Comparison of ENCODE assay signal across 29 mouse cellular contexts in genomic region chr10:14115846-14116245, GRCm38 (mm10).
DNase-seq lines count a peak whose midpoint lies in the region; ATAC-seq and TF ChIP-seq lines count a peak whose summit lies in the region.
"Had no signal": no experiment of that assay in that cellular context is flagged by ENCODE, and none has a peak within 500 bp of the region (broad histone marks: within the 10 kb centered on the region; RNA-seq: fewer than 3 reads in every experiment).

No protein-coding gene starts in this region.

- H3K4me1 ChIP-seq in hindbrain, embryonic 10.5 days (replicated peaks): no peaks in the 10 kb centered on the region
- no peaks in the 10 kb centered on the region for H3K4me1 ChIP-seq in heart, embryonic 10.5 days
- no peaks in the 10 kb centered on the region for H3K4me1 ChIP-seq in hindbrain, postnatal 0 days (ENCODE audit: insufficient read depth, low read length)
- H3K4me1 ChIP-seq: embryonic facial prominence, embryonic 10.5 days; embryonic facial prominence, embryonic 15.5 days; forebrain, embryonic 13.5 days; hindbrain, embryonic 13.5 days; midbrain, embryonic 10.5 days; neural tube, embryonic 13.5 days had no signal

- no peak for DNase-seq in layer of hippocampus, adult 2 months (ENCODE audit: low spot score in 2 of 2)
- no peak for DNase-seq in layer of hippocampus, postnatal 10 days (ENCODE audit: low spot score in 2 of 2)
- DNase-seq in 3T3-L1 (ENCODE audit: low read depth, low spot score): peak; percentile 2
- peak; percentile 1 to 7 for DNase-seq in CD8-positive naive resting alpha-beta T cell, adult 2 months (ENCODE audit: low read depth in 2 of 2, low spot score in 2 of 2)
- DNase-seq in hindbrain, embryonic 10.5 days (ENCODE audit: low spot score): no peak
- DNase-seq in heart, embryonic 10.5 days (ENCODE audit: low spot score): no peak
- DNase-seq in hindbrain, postnatal 0 days (ENCODE audit: low spot score): no peak
- DNase-seq: adrenal gland, adult 2 months; adrenal gland, postnatal 36 days; cerebellum, adult 2 months; cerebellum, postnatal 25 days; gastrocnemius, postnatal 14 days; heart, postnatal 36 days; kidney, adult 2 months; kidney, postnatal 36 days; layer of hippocampus, postnatal 36 days; liver; lung, adult 2 months; right cerebral cortex, postnatal 14 days; thymus, postnatal 36 days had no signal

- peak; percentile 75 for ATAC-seq in inflammation-experienced regulatory T-cells, adult 6 months
- no peak for ATAC-seq in hindbrain, postnatal 0 days
- ATAC-seq: forebrain, embryonic 13.5 days; midbrain, embryonic 16.5 days had no signal

- WGBS in hindbrain, embryonic 10.5 days: 84% methylated on average over 4 of the region's 4 CpGs
- 49% methylated on average over 4 of the region's 4 CpGs for WGBS in heart, embryonic 10.5 days
- WGBS in hindbrain, postnatal 0 days: 87% methylated on average over 4 of the region's 4 CpGs

- H3K27ac ChIP-seq in layer of hippocampus, adult 2 months: peak overlapping the region; percentile 67; the same call in 1 of the 2 replicates
- H3K27ac ChIP-seq in hindbrain, embryonic 10.5 days: no peak overlapping the region
- no peak overlapping the region for H3K27ac ChIP-seq in heart, embryonic 10.5 days
- H3K27ac ChIP-seq in hindbrain, postnatal 0 days: no peak overlapping the region
- H3K27ac ChIP-seq: embryonic facial prominence, embryonic 10.5 days; embryonic facial prominence, embryonic 15.5 days; forebrain, embryonic 13.5 days; hindbrain, embryonic 13.5 days; liver, embryonic 14.5 days; midbrain, embryonic 10.5 days; neural tube, embryonic 13.5 days had no signal

- no peak overlapping the region for H3K9ac ChIP-seq in hindbrain, postnatal 0 days (replicated peaks; ENCODE audit: low read length)
- H3K9ac ChIP-seq: embryonic facial prominence, embryonic 15.5 days; forebrain, embryonic 13.5 days; hindbrain, embryonic 13.5 days; liver, embryonic 14.5 days; neural tube, embryonic 13.5 days had no signal

- H3K4me3 ChIP-seq in layer of hippocampus, adult 2 months: no peak overlapping the region
- H3K4me3 ChIP-seq in hindbrain, embryonic 10.5 days: no peak overlapping the region
- H3K4me3 ChIP-seq in heart, embryonic 10.5 days: no peak overlapping the region
- no peak overlapping the region for H3K4me3 ChIP-seq in hindbrain, postnatal 0 days (ENCODE audit: low read length)
- H3K4me3 ChIP-seq: embryonic facial prominence, embryonic 10.5 days; embryonic facial prominence, embryonic 15.5 days; forebrain, embryonic 13.5 days; hindbrain, embryonic 13.5 days; midbrain, embryonic 10.5 days; neural tube, embryonic 13.5 days had no signal

- H3K27me3 ChIP-seq in hindbrain, embryonic 10.5 days (ENCODE audit: insufficient read depth, poor library complexity, severe bottlenecking): no peaks in the 10 kb centered on the region
- no peaks in the 10 kb centered on the region for H3K27me3 ChIP-seq in heart, embryonic 10.5 days (ENCODE audit: insufficient read depth, poor library complexity, severe bottlenecking)
- no peaks in the 10 kb centered on the region for H3K27me3 ChIP-seq in hindbrain, postnatal 0 days (ENCODE audit: insufficient read depth, low read length)
- H3K27me3 ChIP-seq: embryonic facial prominence, embryonic 15.5 days; forebrain, embryonic 13.5 days; hindbrain, embryonic 13.5 days; neural tube, embryonic 13.5 days had no signal

- no peaks in the 10 kb centered on the region for H3K36me3 ChIP-seq in hindbrain, embryonic 10.5 days
- H3K36me3 ChIP-seq in heart, embryonic 10.5 days: no peaks in the 10 kb centered on the region
- H3K36me3 ChIP-seq in hindbrain, postnatal 0 days (ENCODE audit: insufficient read depth, low read length): no peaks in the 10 kb centered on the region
- H3K36me3 ChIP-seq: embryonic facial prominence, embryonic 10.5 days; embryonic facial prominence, embryonic 15.5 days; hindbrain, embryonic 13.5 days; midbrain, embryonic 10.5 days; neural tube, embryonic 13.5 days had no signal

- H3K4me2 ChIP-seq in hindbrain, postnatal 0 days (ENCODE audit: low read depth, low read length): no peak overlapping the region
- H3K4me2 ChIP-seq: embryonic facial prominence, embryonic 15.5 days; forebrain, embryonic 13.5 days; hindbrain, embryonic 13.5 days; neural tube, embryonic 13.5 days had no signal

- no peak for TF ChIP-seq CTCF in layer of hippocampus, adult 2 months (conservative IDR thresholded peaks at IDR 0.05)
- TF ChIP-seq CTCF in hindbrain, postnatal 0 days (IDR thresholded peaks at IDR 0.05; ENCODE audit: low read depth): no peak

- no peaks in the 10 kb centered on the region for H3K9me3 ChIP-seq in hindbrain, embryonic 10.5 days
- H3K9me3 ChIP-seq in heart, embryonic 10.5 days: no peaks in the 10 kb centered on the region
- no peaks in the 10 kb centered on the region for H3K9me3 ChIP-seq in hindbrain, postnatal 0 days (ENCODE audit: low read length)
- H3K9me3 ChIP-seq: embryonic facial prominence, embryonic 10.5 days; embryonic facial prominence, embryonic 15.5 days; forebrain, embryonic 13.5 days; hindbrain, embryonic 13.5 days; midbrain, embryonic 10.5 days; neural tube, embryonic 13.5 days had no signal

Comparison
In these comparisons a context has a peak if more than half of its experiments do, and no peak if none do; other contexts are left out.
1. DNase-seq: peak in 3T3-L1 (single experiment) and CD8-positive naive resting alpha-beta T cell, adult 2 months (2 of 2); none in layer of hippocampus, adult 2 months (0 of 2), layer of hippocampus, postnatal 10 days (0 of 2), hindbrain, embryonic 10.5 days (single experiment), heart, embryonic 10.5 days (single experiment) and hindbrain, postnatal 0 days (single experiment).